Mouse (Mus musculus) kidney, postnatal 14 days (tissue): ENCODE measurements around the gene Triobp.
"Not testable (repeated sequence)": the region's sequence is repeated elsewhere in the genome, so short reads cannot be mapped to it uniquely, and the experiment has no call there.

Source experiments
- DNase-seq: peaks from one replicate; pipeline ENCODE4 v3.0.0; 2022; ENCODE audit warnings: mixed read lengths

Triobp gene

DNA sequence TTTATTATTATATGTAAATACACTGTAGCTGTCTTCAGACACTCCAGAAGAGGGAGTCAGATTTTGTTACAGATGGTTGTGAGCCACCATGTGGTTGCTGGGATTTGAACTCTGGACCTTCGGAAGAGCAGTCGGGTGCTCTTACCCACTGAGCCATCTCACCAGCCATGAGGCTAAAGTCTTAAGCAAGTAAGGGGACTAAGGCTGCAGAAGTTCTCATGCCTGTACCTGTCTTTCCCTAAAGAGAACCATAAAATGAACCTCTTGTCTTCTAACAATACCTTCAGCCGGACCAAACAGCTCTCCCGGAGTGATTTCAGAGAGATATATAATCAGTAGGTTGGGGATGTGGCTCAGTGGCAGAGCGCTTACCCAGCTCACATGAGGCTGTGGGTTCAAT lies 84.4 kb downstream of the Triobp start:
- DNase-seq: not testable (repeated sequence)

- DNase-seq: peak; percentile 81
Observed at GRCm38 (mm10) chr15:79037913-79038328, 90.4 kb downstream of the Triobp start.

DNA sequence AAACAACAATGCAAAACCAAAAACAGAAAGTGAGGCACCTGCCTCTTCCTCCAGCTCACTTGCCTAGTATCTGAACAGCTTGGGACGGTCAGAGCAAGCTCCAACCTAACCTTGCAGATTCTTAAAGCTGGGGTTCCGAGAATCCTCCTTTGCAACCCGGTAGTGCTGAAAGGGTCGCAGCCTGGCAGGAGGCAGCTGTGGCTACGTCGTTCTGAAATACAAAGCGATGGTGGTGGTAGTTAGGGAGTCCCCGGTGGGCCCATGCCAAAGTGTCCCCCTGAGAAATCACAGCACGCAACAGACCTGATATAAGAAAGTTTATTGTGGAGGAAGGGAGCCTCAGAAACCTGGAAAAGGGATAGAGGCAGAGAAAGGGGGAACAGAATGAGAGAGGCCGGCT lies 90.8 kb downstream of the Triobp start:
- DNase-seq: no peak

DNA sequence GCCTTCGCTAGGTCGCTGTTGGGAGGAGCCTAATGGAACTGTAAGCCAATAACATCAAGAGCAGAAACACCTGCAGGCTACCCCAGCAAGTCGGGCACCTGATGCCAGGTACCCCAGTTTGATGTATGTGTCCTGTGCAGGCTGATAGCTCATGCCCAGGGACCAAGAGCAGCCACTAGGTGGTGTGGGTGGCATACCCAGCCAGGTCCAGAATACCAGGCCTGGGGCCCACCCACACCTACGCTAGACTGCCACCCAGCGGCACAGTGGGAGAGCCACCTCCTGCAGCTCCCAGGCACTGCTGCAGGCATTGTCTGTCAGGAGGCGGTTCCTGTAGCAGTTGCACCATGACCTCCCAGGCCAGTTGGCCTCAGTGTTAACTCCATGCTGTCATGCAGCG lies 91.3 kb downstream of the Triobp start:
- peak; percentile 91 for DNase-seq

DNA sequence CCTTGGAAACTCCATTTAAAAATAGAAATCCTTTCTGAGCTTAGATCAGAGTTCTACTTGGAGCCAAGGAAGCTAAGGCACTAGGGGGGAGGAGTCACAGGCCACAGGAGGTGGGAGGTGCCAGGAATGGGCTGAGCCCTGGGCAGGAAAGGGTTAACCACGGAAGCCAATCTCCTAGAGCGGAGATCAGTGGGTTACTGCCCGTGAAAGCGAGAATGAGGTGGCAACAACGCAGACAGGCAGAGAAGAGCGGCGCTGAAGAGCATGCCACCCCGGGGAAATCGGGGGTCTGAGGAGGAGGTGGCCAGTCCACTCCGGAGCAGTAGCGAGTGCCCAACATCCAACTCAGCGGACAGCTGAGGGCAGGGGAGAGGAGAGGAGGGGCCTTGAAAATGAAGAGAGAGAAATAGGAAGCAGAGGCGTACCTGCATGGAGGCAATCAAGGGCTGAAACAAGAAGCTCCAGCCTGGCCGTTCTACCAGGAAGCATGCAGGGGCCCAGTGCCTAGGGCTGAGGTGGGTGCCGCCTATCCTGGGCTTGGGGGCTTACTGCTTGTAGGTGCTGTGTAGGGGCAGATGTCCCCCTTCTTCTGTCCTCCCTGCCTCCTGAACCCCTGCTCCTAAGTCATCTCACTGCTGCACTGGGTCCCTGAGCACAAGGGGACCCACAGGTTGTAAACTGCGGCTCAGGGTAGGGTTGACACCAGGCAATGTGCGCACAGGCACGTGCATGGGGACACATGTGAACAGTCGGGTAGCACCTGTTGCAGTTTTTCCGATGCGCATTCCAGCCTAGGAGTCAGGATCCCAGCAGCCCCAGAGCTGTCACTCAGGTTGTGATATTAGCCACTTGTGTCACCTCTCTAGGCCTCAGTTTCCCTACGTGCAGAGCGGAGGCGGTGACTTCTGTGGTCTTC lies 93.2 kb downstream of the Triobp start:
- no peak for DNase-seq

DNA sequence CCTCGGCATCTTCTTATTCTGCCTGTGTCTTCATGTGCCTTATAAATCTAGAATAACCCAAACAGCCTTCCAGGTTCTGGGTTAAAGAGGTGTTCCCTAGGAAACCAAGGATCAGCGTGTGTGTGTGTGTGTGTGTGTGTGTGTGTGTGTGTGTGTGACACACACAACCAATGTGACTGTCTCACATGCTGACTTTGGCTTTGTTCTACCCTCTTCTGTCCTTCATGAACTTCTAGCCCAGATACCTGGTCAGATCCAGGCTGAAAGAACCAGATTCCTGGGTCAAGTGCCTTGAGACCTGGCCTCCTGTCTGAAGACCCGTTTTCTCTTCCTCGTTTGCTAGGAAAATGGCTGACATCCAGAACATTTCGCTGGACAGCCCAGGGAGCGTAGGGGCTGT lies 94.1 kb downstream of the Triobp start, which contains the start of gene Galr3:
Gene Galr3, plus strand, starts transcription at position 301 of the 400 bp plus-strand sequence.
- DNase-seq: no peak

GRCm38 (mm10) chr15:79042721-79043491 lies 95.4 kb downstream of the Triobp start:
- peak; percentile 40 for DNase-seq

DNA sequence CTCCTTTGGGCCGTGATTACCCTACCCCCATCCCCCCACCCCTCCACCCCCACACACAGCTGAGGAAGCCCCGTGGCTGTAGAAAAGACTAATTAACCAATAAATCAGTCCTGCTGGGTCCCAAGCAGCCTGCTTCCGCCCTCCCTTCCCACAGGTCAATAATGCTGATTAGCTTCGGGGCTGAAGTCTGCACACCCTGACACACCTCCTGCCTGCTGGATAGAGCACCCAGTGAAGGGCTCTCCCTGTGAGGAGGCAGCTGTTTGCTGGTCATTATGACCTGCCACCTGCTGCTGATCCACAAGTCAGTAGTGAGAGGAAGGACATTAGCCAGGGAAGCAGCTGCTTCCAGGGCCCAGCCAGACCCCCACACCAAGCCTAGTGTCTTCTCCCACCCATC lies 97.3 kb downstream of the Triobp start:
- DNase-seq: no peak

DNA sequence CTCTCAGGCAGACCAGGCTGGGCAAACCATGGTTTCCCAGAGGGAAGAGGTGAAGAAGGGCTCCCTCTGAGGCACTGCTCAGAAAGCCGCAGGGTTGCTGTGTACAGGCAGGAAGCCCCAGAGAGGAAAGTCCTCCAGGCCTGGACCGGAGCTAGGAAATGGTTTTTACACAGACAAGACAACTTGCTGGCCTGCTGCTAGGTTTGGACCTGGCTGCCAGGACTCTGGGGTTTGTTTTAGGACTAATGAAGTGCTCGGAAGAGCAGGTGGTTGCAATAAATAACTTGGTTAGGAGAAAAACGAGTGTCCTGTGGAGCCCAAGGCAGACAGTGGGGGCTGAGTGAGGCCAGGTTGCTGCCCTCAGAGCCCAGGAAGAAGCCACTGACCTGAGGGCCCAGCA lies 100.7 kb downstream of the Triobp start:
- DNase-seq: no peak

DNA sequence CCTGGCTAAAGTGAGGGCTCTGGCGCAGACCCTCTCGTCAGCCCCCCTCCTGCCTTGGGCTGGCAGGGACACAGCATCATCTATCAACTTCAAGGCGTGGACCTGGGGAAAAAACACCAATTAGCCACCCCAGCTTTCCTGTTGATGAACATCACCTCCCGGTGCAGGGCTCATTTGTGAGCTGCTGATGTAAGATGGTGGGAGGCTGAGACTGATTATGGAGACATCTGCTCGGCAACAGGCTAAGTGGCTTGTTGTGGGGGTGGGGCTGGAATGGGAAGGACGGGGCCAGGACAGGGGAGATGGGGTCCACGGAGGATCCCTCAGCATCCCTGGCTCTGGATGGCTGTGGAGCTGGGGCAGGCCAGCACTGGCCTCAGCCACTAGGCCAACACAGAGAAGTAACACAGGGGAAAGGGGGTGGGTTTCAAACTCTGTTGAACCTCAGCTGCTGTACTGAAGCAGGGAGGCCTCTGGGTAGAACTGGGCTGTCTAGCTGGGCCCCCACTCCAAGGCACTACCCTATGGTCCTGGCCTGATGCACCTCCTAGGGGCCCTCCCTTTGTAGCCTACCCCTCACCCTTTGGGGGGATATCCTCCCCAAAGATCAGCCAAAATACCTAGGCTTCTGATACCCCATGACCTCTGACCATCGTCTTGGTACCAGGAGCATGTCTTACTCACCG lies 102.8 kb downstream of the Triobp start:
- DNase-seq: no peak

GRCm38 (mm10) chr15:79050964-79051363 lies 103.4 kb downstream of the Triobp start:
- DNase-seq: no peak

- DNase-seq: peak; percentile 86
Observed at GRCm38 (mm10) chr15:79051461-79052360, 104.2 kb downstream of the Triobp start.

DNA sequence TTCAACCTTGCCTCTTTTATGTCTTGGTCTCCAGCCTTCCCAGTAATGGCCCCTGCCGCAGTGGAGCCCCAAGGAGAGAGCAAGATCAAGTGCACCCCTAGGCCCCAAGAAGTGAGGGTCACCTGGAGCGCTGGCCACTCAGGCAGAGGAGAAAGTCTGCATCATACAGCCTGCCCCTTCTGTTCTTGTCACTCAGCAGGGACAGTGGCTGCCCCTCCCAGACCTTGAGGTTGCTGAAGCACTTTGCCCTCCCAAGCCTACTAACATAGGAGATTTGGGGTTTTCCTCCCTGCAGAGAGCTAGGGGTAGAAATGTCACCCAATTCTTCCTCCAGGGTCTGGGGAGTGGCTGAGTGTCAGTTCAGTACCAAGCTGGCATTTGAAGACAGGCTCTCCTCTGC lies 104.8 kb downstream of the Triobp start:
- DNase-seq: no peak
